24 mouse cellular contexts compared by ENCODE assay signal in genomic region chr13:112316622-112317482, GRCm38 (mm10). TPM values are rescaled to one million over a fixed set of nuclear protein-coding genes. Genes with fewer than 3 reads are reported as not detected.
DNase-seq lines count a peak whose midpoint lies in the region; ATAC-seq and TF ChIP-seq lines count a peak whose summit lies in the region.
"Had no signal": no experiment of that assay in that cellular context is flagged by ENCODE, and none has a peak within 500 bp of the region (broad histone marks: within the 10 kb centered on the region; RNA-seq: fewer than 3 reads in every experiment).

No protein-coding gene starts in this region.

- no peak for ATAC-seq in CD4-positive, CD25-positive, alpha-beta regulatory T cell, adult 4 months
- ATAC-seq in liver, postnatal 0 days: peak; percentile 95
- peak; percentile 71 for ATAC-seq in lung, embryonic 16.5 days (ENCODE audit: low read depth)
- peak; percentile 93 for ATAC-seq in megakaryocyte progenitor cell, adult 5-6 weeks (replicated peaks; ENCODE audit: poor library complexity)
- ATAC-seq: forebrain, postnatal 0 days had no signal

- TF ChIP-seq EP300 in liver, postnatal 0 days (IDR thresholded peaks at IDR 0.05; ENCODE audit: low read depth): peak; percentile 38; the same call in 1 of the 2 replicates

- no peaks in the 10 kb centered on the region for H3K9me3 ChIP-seq in liver, postnatal 0 days (ENCODE audit: low read length)
- no peaks in the 10 kb centered on the region for H3K9me3 ChIP-seq in lung, embryonic 16.5 days (ENCODE audit: control insufficient read depth, low read length)
- H3K9me3 ChIP-seq: hindbrain, embryonic 15.5 days; limb, embryonic 12.5 days; midbrain, embryonic 12.5 days had no signal

- TF ChIP-seq CTCF in liver, postnatal 0 days (IDR thresholded peaks at IDR 0.05; ENCODE audit: low read depth): no peak

- no peaks in the 10 kb centered on the region for H3K36me3 ChIP-seq in liver, postnatal 0 days (replicated peaks; ENCODE audit: insufficient read depth, low read length)
- no peaks in the 10 kb centered on the region for H3K36me3 ChIP-seq in lung, embryonic 16.5 days (ENCODE audit: control insufficient read depth, insufficient read depth, low read length)
- H3K36me3 ChIP-seq: embryonic facial prominence, embryonic 10.5 days; limb, embryonic 12.5 days; midbrain, embryonic 12.5 days had no signal

- no peak overlapping the region for H3K9ac ChIP-seq in liver, postnatal 0 days (replicated peaks)
- H3K9ac ChIP-seq in lung, embryonic 16.5 days (ENCODE audit: low read length): no peak overlapping the region
- H3K9ac ChIP-seq: forebrain, postnatal 0 days; hindbrain, embryonic 15.5 days; limb, embryonic 12.5 days; liver, embryonic 14.5 days; midbrain, embryonic 12.5 days had no signal

- H3K27me3 ChIP-seq in liver, postnatal 0 days (ENCODE audit: insufficient read depth, low read length): no peaks in the 10 kb centered on the region
- no peaks in the 10 kb centered on the region for H3K27me3 ChIP-seq in lung, embryonic 16.5 days (ENCODE audit: control insufficient read depth, insufficient read depth, low read depth, low read length)
- H3K27me3 ChIP-seq: hindbrain, embryonic 15.5 days; limb, embryonic 12.5 days; midbrain, embryonic 12.5 days had no signal

- H3K4me2 ChIP-seq in liver, postnatal 0 days (ENCODE audit: low read depth, low read length): no peak overlapping the region
- H3K4me2 ChIP-seq in lung, embryonic 16.5 days (ENCODE audit: low read depth, low read length): no peak overlapping the region
- H3K4me2 ChIP-seq: hindbrain, embryonic 15.5 days; limb, embryonic 12.5 days; midbrain, embryonic 12.5 days had no signal

- H3K27ac ChIP-seq in liver, postnatal 0 days (ENCODE audit: low read depth): peak overlapping the region; percentile 84
- H3K27ac ChIP-seq in lung, embryonic 16.5 days (ENCODE audit: low read length): no peak overlapping the region
- H3K27ac ChIP-seq: embryonic facial prominence, embryonic 10.5 days; hindbrain, embryonic 15.5 days; layer of hippocampus, adult 2 months; limb, embryonic 12.5 days; liver, embryonic 14.5 days; macrophage; midbrain, embryonic 12.5 days had no signal

- DNase-seq in CD4-positive, CD25-positive, alpha-beta regulatory T cell, adult 2 months (ENCODE audit: low read depth, low spot score): peak; percentile 21
- DNase-seq in liver, postnatal 0 days: peak; percentile 48
- no peak for DNase-seq in liver
- no peak for DNase-seq in cerebellum, postnatal 10 days
- DNase-seq in cerebellum, adult 9-11 months: no peak
- DNase-seq: adrenal gland, postnatal 10 days; cerebellum, adult 18-20 months; forebrain, postnatal 0 days; gastrocnemius, postnatal 14 days; kidney, postnatal 25 days; thymus, postnatal 25 days had no signal

- no peak overlapping the region for H3K4me3 ChIP-seq in liver, postnatal 0 days (ENCODE audit: low read depth, low read length)
- no peak overlapping the region for H3K4me3 ChIP-seq in lung, embryonic 16.5 days (ENCODE audit: low read length)
- H3K4me3 ChIP-seq: embryonic facial prominence, embryonic 10.5 days; hindbrain, embryonic 15.5 days; layer of hippocampus, adult 2 months; limb, embryonic 12.5 days; midbrain, embryonic 12.5 days had no signal

- 44% methylated on average over 11 of the region's 11 CpGs for WGBS in liver, postnatal 0 days (ENCODE audit: insufficient replicate concordance)
- WGBS in lung, embryonic 16.5 days: 49% methylated on average over 11 of the region's 11 CpGs

- peaks cover 8% of the 10 kb centered on the region for H3K4me1 ChIP-seq in liver, postnatal 0 days (ENCODE audit: insufficient read depth)
- H3K4me1 ChIP-seq in lung, embryonic 16.5 days (replicated peaks; ENCODE audit: control insufficient read depth, insufficient read depth, low read length): no peaks in the 10 kb centered on the region
- H3K4me1 ChIP-seq: hindbrain, embryonic 15.5 days; limb, embryonic 12.5 days had no signal

RNA-seq across cellular contexts. Expression of gene Ankrd55, which starts 28.6 kb away (rescaled TPM):
- 10 to 100 TPM; 12.1 to 14.6 TPM for polyA plus RNA-seq in CD4-positive, CD25-positive, alpha-beta regulatory T cell, adult 4 months (2017; shearing (Covaris generic))
- polyA plus RNA-seq in liver, postnatal 0 days (2015; fragmentation: Nextera tagmentation; extraction: Ambion mirVana): 1.3 and 1.5 TPM in 2 replicates
- polyA plus RNA-seq in lung, embryonic 16.5 days (2015; fragmentation: Nextera tagmentation; extraction: Ambion mirVana): 0.08 TPM in 1 of 2 replicates, not detected in the other
- total RNA-seq in megakaryocyte progenitor cell, adult 5-6 weeks (2015): not detected in 2 replicates
- not detected in 2 replicates for total RNA-seq in megakaryocyte progenitor cell, adult 5-6 weeks (2017)
- total RNA-seq: hematopoietic stem cell, adult 5-6 weeks; monocyte, adult 5-6 weeks; neutrophil, adult 5-6 weeks had no signal

Comparison
In these comparisons a context has a peak if more than half of its experiments do, and no peak if none do; other contexts are left out.
1. DNase-seq: peak in CD4-positive, CD25-positive, alpha-beta regulatory T cell, adult 2 months (single experiment) and liver, postnatal 0 days (single experiment); none in liver (single experiment), cerebellum, postnatal 10 days (0 of 2) and cerebellum, adult 9-11 months (single experiment).